Mouse (Mus musculus): ENCODE results near the gene Cep55.

Cep55 gene

DNA sequence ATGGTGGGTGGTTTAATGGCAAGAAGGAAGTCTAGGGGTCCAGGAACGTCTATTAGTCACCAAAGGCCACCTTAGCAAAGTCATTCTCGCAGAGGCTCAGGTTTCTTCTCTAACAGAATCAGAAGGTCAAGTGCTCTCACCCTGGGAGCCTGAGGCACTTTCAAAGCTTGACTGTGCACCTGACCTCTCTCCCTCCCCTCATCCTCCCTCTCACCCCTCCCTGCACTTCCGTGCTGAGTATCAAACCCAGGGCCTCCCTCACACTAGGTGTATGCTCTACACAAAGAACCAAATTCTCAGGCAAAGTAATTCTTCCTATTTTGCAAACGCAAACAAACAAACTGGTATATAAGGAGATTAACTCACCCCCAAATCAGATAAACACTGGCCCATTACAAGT, 41.4 kb downstream of the Cep55 start:
- in situ Hi-C loops (cut with MboI, MseI), result no loop called here

DNA sequence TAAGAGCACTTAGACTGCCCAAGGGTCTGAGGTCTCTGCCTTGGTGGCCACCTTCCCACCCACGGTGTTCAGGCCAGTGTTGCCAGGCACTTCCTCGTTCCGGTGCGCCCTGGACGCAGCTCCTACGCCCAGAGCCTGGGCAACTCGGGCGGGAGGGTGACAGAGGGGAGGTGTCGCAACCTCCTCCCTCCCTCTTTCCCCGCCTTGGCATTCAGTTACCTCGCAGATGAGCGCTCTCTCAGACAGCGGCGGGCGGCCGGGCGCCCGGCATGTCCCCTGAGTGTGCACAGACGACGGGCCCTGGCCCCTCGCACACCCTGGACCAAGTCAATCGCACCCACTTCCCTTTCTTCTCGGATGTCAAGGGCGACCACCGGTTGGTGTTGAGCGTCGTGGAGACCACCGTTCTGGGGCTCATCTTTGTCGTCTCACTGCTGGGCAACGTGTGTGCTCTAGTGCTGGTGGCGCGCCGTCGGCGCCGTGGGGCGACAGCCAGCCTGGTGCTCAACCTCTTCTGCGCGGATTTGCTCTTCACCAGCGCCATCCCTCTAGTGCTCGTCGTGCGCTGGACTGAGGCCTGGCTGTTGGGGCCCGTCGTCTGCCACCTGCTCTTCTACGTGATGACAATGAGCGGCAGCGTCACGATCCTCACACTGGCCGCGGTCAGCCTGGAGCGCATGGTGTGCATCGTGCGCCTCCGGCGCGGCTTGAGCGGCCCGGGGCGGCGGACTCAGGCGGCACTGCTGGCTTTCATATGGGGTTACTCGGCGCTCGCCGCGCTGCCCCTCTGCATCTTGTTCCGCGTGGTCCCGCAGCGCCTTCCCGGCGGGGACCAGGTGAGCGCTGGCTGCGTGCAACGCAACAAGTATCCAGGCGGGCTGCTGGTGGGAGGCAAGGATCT, 42.3 kb downstream of the Cep55 start, which contains the start of gene Ffar4:
Ffar4 (plus strand) TSS at position 214 of the 901 bp plus-strand sequence.
- in situ Hi-C loops (cut with MboI, MseI), result no loop called here

DNA sequence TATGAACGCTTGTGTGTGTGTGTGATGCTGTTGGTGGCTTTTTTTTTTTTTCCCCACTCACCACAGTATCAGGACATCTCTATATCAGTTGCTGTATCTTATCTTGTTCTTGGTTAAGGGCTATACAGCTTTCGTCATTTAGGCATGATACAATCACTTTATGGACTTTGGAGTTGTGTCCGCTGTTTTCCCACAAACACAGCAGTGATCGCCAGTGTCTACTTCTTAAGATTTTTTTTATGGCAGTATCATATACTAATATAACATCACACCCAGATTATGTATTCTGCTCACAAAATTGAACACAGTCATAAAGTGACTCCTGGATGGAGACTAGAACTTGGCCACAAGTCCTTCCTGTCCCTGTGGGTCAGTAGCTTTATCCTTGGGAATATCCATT, 53.1 kb downstream of the Cep55 start:
- in situ Hi-C loops (cut with MboI, MseI), result no loop called here

DNA sequence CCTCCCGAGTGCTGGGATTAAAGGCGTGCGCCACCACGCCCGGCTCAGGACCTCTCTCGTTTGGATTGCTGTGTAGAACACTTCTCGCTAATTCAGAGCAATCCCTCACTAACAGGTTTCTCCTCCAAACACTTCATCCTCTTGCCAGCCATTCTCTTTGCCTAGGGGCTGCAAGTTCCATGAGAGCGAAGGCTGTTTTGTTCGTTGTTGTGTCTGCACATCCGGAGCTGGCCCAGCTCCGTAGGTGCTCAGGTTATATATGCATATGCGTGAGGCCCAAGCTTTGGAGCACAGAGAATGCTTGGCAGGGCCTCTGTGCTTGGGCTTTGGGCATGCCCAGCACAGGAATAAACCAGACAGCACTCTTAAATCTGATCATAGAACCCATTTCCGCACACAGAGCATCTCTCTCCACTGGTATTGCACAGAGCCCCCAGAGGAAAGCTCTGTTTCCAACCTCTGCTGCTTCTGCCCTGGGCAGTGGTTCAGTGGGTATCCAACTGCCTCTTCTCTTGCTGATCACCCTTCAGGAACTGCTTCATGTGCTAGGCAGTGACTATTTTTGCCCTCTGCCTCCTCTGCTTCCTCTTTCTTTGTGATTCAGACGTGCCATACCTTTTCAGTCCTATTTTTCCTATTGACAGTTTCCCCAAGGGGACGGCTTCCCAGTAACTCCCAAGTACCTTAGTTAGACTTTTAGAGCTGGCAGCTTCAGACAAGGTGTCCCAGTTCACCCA, 54.9 kb downstream of the Cep55 start:
- in situ Hi-C loops (cut with MboI, MseI), result loop anchor here in 1 of 2 experiments (10.0 kb wide), 1 partner anchor 1945 kb away; no protein-coding TSS in a partner anchor

DNA sequence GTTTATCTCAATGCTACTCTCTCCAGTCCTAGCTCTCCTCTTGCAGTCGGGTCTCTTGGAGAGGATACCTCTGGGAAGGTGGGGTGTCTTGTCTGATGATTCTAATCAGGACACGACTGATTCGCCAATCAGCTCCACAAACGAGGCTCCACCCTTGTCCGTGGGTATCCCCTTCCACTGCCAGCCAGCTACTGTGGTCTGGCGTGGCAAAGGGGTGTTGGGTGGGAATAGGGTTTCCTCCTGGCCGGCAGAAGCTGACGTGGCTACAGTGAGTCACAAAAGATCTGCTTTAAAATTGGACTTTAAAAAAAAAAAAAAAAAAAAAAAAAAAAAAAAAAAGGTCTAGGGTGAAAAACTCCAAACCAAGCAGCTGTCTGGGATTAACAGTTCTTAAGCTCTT, 56.2 kb downstream of the Cep55 start:
- in situ Hi-C loops (cut with MboI, MseI), result loop anchor here in 1 of 2 experiments (10.0 kb wide), 1 partner anchor 1944 kb away; no protein-coding TSS in a partner anchor

DNA sequence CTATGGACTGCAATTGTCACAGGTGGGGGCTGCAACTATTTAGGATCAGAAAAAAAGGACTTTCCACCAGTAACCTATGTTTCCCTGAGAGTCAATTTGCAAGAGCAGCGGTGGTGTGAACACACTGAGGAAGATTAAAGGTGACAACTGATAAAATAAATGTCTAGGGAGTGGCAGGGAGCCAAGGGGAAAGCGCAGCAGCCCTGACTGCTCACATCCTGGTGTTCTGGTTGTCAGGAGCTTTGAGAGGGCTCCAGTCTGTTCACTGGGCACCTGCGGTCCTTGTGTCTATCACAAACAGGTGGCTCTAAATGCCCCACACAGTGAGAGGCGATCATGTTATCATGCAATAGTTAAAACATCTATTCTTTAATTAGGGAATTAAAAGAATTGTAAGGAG, 57.8 kb downstream of the Cep55 start:
- in situ Hi-C loops (cut with MboI, MseI), result loop anchor here in 1 of 2 experiments (10.0 kb wide), 1 partner anchor 1942 kb away; no protein-coding TSS in a partner anchor

DNA sequence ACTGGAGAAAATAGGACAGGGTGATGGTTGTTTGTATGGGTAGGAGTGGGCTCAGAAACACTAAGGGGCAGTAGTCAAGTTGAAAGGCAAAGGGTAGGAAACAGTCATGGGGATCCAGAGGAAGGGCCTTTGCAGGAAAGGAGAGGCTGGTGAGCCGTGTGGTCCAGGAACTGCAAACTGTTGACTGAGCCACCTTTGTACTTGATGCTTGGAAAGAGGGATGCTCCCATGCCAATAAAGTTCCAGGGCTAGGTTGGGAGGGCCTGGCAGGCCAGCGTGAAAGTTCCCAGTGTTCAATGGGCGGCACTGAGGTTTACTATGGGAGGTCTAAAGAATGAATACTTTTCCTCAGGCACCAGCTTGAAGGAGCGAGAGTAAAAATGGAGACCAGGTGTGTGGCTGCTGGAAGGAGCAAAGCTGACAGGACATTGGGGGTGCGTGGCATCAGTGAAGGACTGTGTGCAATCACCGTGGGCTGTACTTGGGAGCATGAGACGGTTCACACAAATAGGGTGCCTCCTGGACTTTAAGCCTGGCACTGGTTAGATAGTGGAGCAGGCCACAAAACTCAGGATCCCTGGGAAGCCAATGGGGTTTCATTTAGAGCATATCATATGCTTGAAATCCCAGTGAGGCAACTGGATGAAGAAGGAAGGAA, 60.2 kb downstream of the Cep55 start:
- in situ Hi-C loops (cut with MboI, MseI), result loop anchor here in 1 of 2 experiments (10.0 kb wide), 1 partner anchor 1940 kb away; no protein-coding TSS in a partner anchor

DNA sequence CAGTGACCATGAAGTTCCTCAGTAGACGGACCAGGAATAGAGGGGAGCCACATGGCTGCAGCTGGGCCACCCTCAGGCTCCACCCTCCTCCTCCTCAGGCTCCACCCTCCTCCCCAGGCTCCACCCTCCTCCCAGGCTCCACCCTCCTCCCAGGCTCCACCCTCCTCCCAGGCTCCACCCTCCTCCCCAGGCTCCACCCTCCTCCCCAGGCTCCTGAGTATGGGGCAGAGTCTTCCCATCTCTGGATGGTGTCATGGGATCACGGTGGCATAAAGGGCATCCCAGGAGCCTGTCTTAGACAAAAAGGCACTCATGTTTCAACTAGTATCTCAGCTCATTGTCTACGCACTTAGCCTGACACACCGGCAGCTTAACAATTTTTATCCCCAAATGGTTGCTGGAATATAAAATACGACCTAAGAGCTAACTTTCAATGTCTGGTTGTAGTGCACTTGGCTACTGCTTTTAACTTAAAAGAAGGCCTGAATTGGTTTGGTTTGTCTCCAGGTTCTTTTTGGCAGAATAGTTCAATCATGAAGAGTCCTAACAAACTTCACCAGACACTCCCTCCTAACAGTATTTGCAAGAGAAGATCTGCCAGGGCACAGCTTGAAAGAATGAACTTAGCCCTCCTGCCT, 65.4 kb downstream of the Cep55 start:
- in situ Hi-C loops (cut with MboI, MseI), result no loop called here

DNA sequence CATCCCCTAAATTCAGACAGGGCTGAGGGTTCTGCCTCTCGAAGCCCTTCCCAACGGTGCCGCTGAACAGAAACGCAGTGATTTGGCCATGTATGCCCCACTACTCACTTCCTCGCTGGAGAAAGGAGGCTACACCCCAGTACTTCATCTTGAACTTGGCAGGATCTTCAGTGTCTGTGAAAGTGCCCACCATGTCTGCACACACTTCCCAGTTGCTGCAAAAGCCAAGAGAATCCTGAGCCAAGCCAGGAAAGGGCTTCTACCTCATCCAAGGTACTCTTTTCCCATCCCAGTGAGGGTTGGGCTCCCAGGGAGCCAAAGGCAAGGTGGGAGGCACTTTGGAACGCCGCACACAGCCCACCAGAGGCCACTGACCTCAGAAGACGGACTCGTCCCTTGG, 69.1 kb downstream of the Cep55 start:
- in situ Hi-C loops (cut with MboI, MseI), result no loop called here

Measured in T-helper 17 cell (primary cell).